In genomic region chr9:37613911-37614280, GRCm38 (mm10) we compare ENCODE assay signal across 8 mouse cellular contexts. TPM values are rescaled to one million over a fixed set of nuclear protein-coding genes. Genes with fewer than 3 reads are reported as not detected.
DNase-seq lines count a peak whose midpoint lies in the region; ATAC-seq and TF ChIP-seq lines count a peak whose summit lies in the region.

No protein-coding gene starts in this region.

- 16% methylated on average over 6 of the region's 6 CpGs for WGBS in lung, embryonic 15.5 days
- 18% methylated on average over 6 of the region's 6 CpGs for WGBS in intestine, postnatal 0 days
- 26% methylated on average over 6 of the region's 6 CpGs for WGBS in neural tube, embryonic 14.5 days

- H3K9ac ChIP-seq in lung, embryonic 15.5 days: peak overlapping the region; percentile 51
- peak overlapping the region; percentile 66; the same call in 1 of the 2 replicates for H3K9ac ChIP-seq in intestine, postnatal 0 days (ENCODE audit: low read depth, low read length)
- peak overlapping the region; percentile 48 for H3K9ac ChIP-seq in neural tube, embryonic 14.5 days (replicated peaks; ENCODE audit: low read depth, low read length)

- no peaks in the 10 kb centered on the region for H3K27me3 ChIP-seq in lung, embryonic 15.5 days
- H3K27me3 ChIP-seq in intestine, postnatal 0 days (replicated peaks; ENCODE audit: control insufficient read depth, insufficient read depth, low read length): no peaks in the 10 kb centered on the region
- H3K27me3 ChIP-seq in neural tube, embryonic 14.5 days (ENCODE audit: control insufficient read depth, insufficient read depth, low read length): no peaks in the 10 kb centered on the region

- H3K9me3 ChIP-seq in lung, embryonic 15.5 days: no peaks in the 10 kb centered on the region
- no peaks in the 10 kb centered on the region for H3K9me3 ChIP-seq in intestine, postnatal 0 days (ENCODE audit: control insufficient read depth)
- no peaks in the 10 kb centered on the region for H3K9me3 ChIP-seq in neural tube, embryonic 14.5 days (ENCODE audit: control insufficient read depth, low read length)

- intact Hi-C loops in left cerebral cortex, postnatal 36 days (cut with DNase I): loop anchor here (2.0 to 5.0 kb wide), 2 partner anchors 37 to 61 kb away; partner anchors contain the start of gene Nrgn

- H3K4me3 ChIP-seq in lung, embryonic 15.5 days: peak overlapping the region; percentile 64
- peak overlapping the region; percentile 47 for H3K4me3 ChIP-seq in embryonic fibroblast, embryonic 13.5 days (ENCODE audit: insufficient read depth, low read length)
- peak overlapping the region; percentile 70 for H3K4me3 ChIP-seq in intestine, postnatal 0 days (ENCODE audit: low read depth, low read length)
- H3K4me3 ChIP-seq in neural tube, embryonic 14.5 days (ENCODE audit: low read depth, low read length): peak overlapping the region; percentile 54

- H3K4me1 ChIP-seq in lung, embryonic 15.5 days: peaks cover 9% of the 10 kb centered on the region; the same call in 1 of the 2 replicates
- no peaks in the 10 kb centered on the region; the same call in 1 of the 2 replicates for H3K4me1 ChIP-seq in embryonic fibroblast, embryonic 13.5 days (ENCODE audit: control insufficient read depth, insufficient read depth, low read length)
- H3K4me1 ChIP-seq in intestine, postnatal 0 days (replicated peaks; ENCODE audit: control insufficient read depth, insufficient read depth, low read length): no peaks in the 10 kb centered on the region
- peaks cover 3% of the 10 kb centered on the region; the same call in 1 of the 2 replicates for H3K4me1 ChIP-seq in neural tube, embryonic 14.5 days (ENCODE audit: control insufficient read depth, insufficient read depth, low read length)

- no peak for TF ChIP-seq POLR2A in embryonic fibroblast, embryonic 13.5 days (IDR thresholded peaks at IDR 0.05; ENCODE audit: low read depth, low read length)

- no peak for TF ChIP-seq CTCF in embryonic fibroblast, embryonic 13.5 days (IDR thresholded peaks at IDR 0.05; ENCODE audit: borderline replicate concordance, insufficient read depth, low read length)
- TF ChIP-seq CTCF in intestine, postnatal 0 days (IDR thresholded peaks at IDR 0.05; ENCODE audit: low read depth): no peak

- peak overlapping the region; percentile 66 for H3K27ac ChIP-seq in lung, embryonic 15.5 days
- no peak overlapping the region for H3K27ac ChIP-seq in embryonic fibroblast, embryonic 13.5 days (ENCODE audit: insufficient read depth, low read length)
- H3K27ac ChIP-seq in intestine, postnatal 0 days (ENCODE audit: low read depth, low read length): peak overlapping the region; percentile 29; the same call in 1 of the 2 replicates
- peak overlapping the region; percentile 35; the same call in 1 of the 2 replicates for H3K27ac ChIP-seq in neural tube, embryonic 14.5 days (ENCODE audit: low read depth, low read length)

- H3K36me3 ChIP-seq in lung, embryonic 15.5 days: no peaks in the 10 kb centered on the region
- no peaks in the 10 kb centered on the region for H3K36me3 ChIP-seq in intestine, postnatal 0 days (ENCODE audit: control insufficient read depth, insufficient read depth)
- H3K36me3 ChIP-seq in neural tube, embryonic 14.5 days (ENCODE audit: control insufficient read depth, insufficient read depth, low read length): no peaks in the 10 kb centered on the region

- no peak for DNase-seq in lung, postnatal 10 days
- no peak for DNase-seq in adrenal gland, postnatal 10 days
- no peak for DNase-seq in left cerebral cortex, postnatal 36 days (ENCODE audit: low spot score in 2 of 2)

- ATAC-seq in lung, embryonic 15.5 days (ENCODE audit: borderline replicate concordance, extremely low read depth, low FRiP score, low TSS enrichment): peak; percentile 58
- ATAC-seq in intestine, postnatal 0 days: no peak
- ATAC-seq in neural tube, embryonic 14.5 days (ENCODE audit: low read depth): no peak
- no peak; the same call in none of the 2 replicates for ATAC-seq in cerebellum, adult (ENCODE audit: insufficient number of reproducible peaks, low FRiP score, low TSS enrichment)

- H3K4me2 ChIP-seq in lung, embryonic 15.5 days: peak overlapping the region; percentile 69
- peak overlapping the region; percentile 87 for H3K4me2 ChIP-seq in intestine, postnatal 0 days (replicated peaks; ENCODE audit: low read depth)
- H3K4me2 ChIP-seq in neural tube, embryonic 14.5 days (ENCODE audit: low read depth, low read length): peak overlapping the region; percentile 53

RNA-seq across cellular contexts. Expression of gene Spa17, which starts 0.4 kb away (rescaled TPM):
- 8.2 and 8.4 TPM in 2 replicates for polyA plus RNA-seq in lung, embryonic 15.5 days (2015; fragmentation: Nextera tagmentation; extraction: Ambion mirVana)
- 2.5 and 3.5 TPM in 2 replicates for polyA plus RNA-seq in embryonic fibroblast, embryonic 13.5 days (2011; ENCODE audit: insufficient read length, low read depth, missing spikeins)
- 3.8 and 4.3 TPM in 2 replicates for polyA plus RNA-seq in intestine, postnatal 0 days (2015; fragmentation: Nextera tagmentation; extraction: Ambion mirVana)
- polyA plus RNA-seq in neural tube, embryonic 14.5 days (2014; fragmentation: Nextera tagmentation; extraction: Ambion mirVana): 10.5 and 11.2 TPM in 2 replicates
- total RNA-seq in adrenal gland, postnatal 10 days (2021): 1 to 10 TPM; 3.5 to 3.7 TPM
- total RNA-seq in left cerebral cortex, postnatal 36 days (2021): 1 to 10 TPM; 1.8 to 2.9 TPM

RNA-seq across cellular contexts. Expression of gene Tbrg1, which starts 43.2 kb away (rescaled TPM):
- 128 and 134 TPM in 2 replicates for polyA plus RNA-seq in lung, embryonic 15.5 days (2015; fragmentation: Nextera tagmentation; extraction: Ambion mirVana)
- 140 and 159 TPM in 2 replicates for polyA plus RNA-seq in embryonic fibroblast, embryonic 13.5 days (2011; ENCODE audit: insufficient read length, low read depth, missing spikeins)
- 261 and 265 TPM in 2 replicates for polyA plus RNA-seq in intestine, postnatal 0 days (2015; fragmentation: Nextera tagmentation; extraction: Ambion mirVana)
- 81.4 and 94.0 TPM in 2 replicates for polyA plus RNA-seq in neural tube, embryonic 14.5 days (2014; fragmentation: Nextera tagmentation; extraction: Ambion mirVana)
- total RNA-seq in adrenal gland, postnatal 10 days (2021): 10 to 100 TPM; 81.4 to 88.9 TPM
- 10 to 100 TPM; 52.4 to 63.4 TPM for total RNA-seq in left cerebral cortex, postnatal 36 days (2021)

RNA-seq across cellular contexts. Expression of gene Panx3, which starts 55.1 kb away (rescaled TPM):
- polyA plus RNA-seq in lung, embryonic 15.5 days (2015; fragmentation: Nextera tagmentation; extraction: Ambion mirVana): 0.07 TPM in 1 of 2 replicates, not detected in the other
- not detected in 2 replicates for polyA plus RNA-seq in embryonic fibroblast, embryonic 13.5 days (2011; ENCODE audit: insufficient read length, low read depth, missing spikeins)
- polyA plus RNA-seq in intestine, postnatal 0 days (2015; fragmentation: Nextera tagmentation; extraction: Ambion mirVana): not detected in 2 replicates
- not detected in 2 replicates for polyA plus RNA-seq in neural tube, embryonic 14.5 days (2014; fragmentation: Nextera tagmentation; extraction: Ambion mirVana)
- total RNA-seq in adrenal gland, postnatal 10 days (2021): under 1 TPM in 1 of 2 experiments, not detected in 1; 0.99 TPM
- not detected for total RNA-seq in left cerebral cortex, postnatal 36 days (2021)

RNA-seq across cellular contexts. Expression of gene Siae, which starts 58.4 kb away (rescaled TPM):
- 11.6 and 13.0 TPM in 2 replicates for polyA plus RNA-seq in lung, embryonic 15.5 days (2015; fragmentation: Nextera tagmentation; extraction: Ambion mirVana)
- polyA plus RNA-seq in embryonic fibroblast, embryonic 13.5 days (2011; ENCODE audit: insufficient read length, low read depth, missing spikeins): 10.5 and 16.1 TPM in 2 replicates
- 15.0 and 22.1 TPM in 2 replicates for polyA plus RNA-seq in intestine, postnatal 0 days (2015; fragmentation: Nextera tagmentation; extraction: Ambion mirVana)
- 12.1 and 12.4 TPM in 2 replicates for polyA plus RNA-seq in neural tube, embryonic 14.5 days (2014; fragmentation: Nextera tagmentation; extraction: Ambion mirVana)
- 10 to 100 TPM; 13.7 to 14.5 TPM for total RNA-seq in adrenal gland, postnatal 10 days (2021)
- 10 to 100 TPM; 18.3 to 19.7 TPM for total RNA-seq in left cerebral cortex, postnatal 36 days (2021)
